16 mouse cellular contexts compared by ENCODE assay signal in the genomic region with DNA sequence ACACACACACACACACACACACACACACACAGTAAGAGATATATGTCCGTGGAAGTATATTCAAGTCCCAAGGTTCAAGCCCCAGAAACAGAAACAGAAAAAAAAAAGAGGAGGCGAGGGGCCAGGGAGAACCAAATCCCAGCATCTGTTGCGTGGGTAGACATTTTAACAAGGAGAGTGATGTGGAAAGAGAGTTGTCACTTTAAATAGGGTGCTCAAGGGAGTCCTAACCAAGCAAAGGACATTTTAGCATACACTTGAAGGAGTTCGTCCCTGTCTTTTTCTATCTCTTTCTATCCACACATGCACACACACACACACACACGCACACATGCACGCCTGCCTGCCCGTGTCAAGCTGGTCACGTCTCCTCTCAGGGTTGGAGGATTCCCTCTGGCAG.
"Had no signal": no experiment of that assay in that cellular context is flagged by ENCODE, and none has a peak within 500 bp of the region (broad histone marks: within the 10 kb centered on the region; RNA-seq: fewer than 3 reads in every experiment).

No protein-coding gene starts in this region.

- DNase-seq: kidney, adult 11 months; kidney, adult 9 months; kidney, postnatal 36 days; liver; liver, embryonic 13.5 days; liver, postnatal 0 days; lung, postnatal 14 days; retina, postnatal 1 day; spleen, adult 18-20 months; thymus, adult 2 months; thymus, postnatal 25 days had no signal

- H3K27ac ChIP-seq: kidney, postnatal 0 days; limb, embryonic 12.5 days; liver, embryonic 13.5 days; lung, embryonic 15.5 days; midbrain, embryonic 12.5 days; neural tube, embryonic 13.5 days had no signal

- H3K4me3 ChIP-seq: limb, embryonic 12.5 days; liver, embryonic 13.5 days; lung, embryonic 15.5 days; midbrain, embryonic 12.5 days; neural tube, embryonic 13.5 days had no signal
